Mouse (Mus musculus): ENCODE data around the gene Cdiptos. TPM values are rescaled to one million over a fixed set of nuclear protein-coding genes. Genes with fewer than 3 reads are reported as not detected.

Gene Cdiptos
- polyA plus RNA-seq (2016; fragmentation: Nextera tagmentation; extraction: Ambion mirVana): 0.92 and 1.4 TPM in 2 replicates

DNA sequence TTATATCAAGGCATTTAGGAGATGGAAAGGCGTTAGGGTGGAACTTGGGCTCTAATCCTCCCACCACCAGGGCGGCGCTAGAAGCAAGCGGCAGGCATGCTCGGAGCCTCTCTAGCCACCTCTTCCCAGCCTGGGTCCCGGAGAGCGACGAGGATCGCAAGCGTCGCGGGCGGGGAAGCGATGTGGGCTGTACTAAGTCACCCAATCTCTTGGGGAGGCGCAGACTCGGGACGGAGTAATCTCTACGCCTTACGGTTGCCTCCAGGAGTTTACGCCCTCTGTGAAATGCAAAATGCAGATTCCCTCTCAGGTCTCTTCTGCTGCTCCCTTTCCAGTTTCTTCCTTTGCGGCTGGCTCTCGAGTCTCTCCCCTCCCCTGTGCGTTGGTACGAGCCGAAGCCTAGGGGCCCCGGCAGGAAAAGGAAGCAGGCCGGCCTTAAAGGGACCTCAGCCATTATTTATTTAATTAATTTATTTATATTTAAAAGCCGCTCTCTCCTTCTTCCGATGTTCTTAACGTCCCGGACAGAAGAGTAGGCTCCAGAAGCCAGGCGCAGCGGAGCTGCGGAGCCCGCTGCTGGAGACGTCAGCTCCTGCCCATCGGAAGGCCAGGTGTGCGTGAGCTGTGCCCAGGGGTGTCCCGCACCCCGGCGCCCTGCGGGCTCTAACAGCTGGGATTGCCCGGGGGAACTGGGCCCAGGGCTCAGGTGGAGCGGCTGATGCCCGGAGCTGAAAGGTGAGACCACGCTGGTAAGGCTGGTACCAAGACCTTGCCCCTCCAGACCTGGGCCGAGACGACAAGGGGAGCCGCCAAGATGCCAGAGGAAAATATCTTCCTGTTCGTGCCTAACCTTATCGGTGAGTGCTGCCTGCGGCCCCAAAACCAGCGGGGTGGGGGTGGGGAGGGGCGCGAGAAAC is at the start of gene Cdiptos:
Gene Cdiptos, minus strand, starts transcription at position 149 of the 917 bp plus-strand sequence.
- no peaks in the 10 kb centered on the region for H3K9me3 ChIP-seq (replicated peaks)
- H3K27ac ChIP-seq: peak within 1 kb of the TSS; percentile 96
- H3K4me1 ChIP-seq: peaks cover 14% of the 10 kb centered on the region
- peak within 1 kb of the TSS; percentile 92 for H3K9ac ChIP-seq
- WGBS: under 1% methylated on average over 54 of the region's 55 CpGs
- H3K36me3 ChIP-seq: peaks cover 38% of the 10 kb centered on the region
- no peaks in the 10 kb centered on the region for H3K27me3 ChIP-seq
- peak; percentile 94 for ATAC-seq (ENCODE audit: low FRiP score)
- peak within 1 kb of the TSS; percentile 89 for H3K4me2 ChIP-seq (replicated peaks)
- peak within 1 kb of the TSS; percentile 79 for H3K4me3 ChIP-seq

DNA sequence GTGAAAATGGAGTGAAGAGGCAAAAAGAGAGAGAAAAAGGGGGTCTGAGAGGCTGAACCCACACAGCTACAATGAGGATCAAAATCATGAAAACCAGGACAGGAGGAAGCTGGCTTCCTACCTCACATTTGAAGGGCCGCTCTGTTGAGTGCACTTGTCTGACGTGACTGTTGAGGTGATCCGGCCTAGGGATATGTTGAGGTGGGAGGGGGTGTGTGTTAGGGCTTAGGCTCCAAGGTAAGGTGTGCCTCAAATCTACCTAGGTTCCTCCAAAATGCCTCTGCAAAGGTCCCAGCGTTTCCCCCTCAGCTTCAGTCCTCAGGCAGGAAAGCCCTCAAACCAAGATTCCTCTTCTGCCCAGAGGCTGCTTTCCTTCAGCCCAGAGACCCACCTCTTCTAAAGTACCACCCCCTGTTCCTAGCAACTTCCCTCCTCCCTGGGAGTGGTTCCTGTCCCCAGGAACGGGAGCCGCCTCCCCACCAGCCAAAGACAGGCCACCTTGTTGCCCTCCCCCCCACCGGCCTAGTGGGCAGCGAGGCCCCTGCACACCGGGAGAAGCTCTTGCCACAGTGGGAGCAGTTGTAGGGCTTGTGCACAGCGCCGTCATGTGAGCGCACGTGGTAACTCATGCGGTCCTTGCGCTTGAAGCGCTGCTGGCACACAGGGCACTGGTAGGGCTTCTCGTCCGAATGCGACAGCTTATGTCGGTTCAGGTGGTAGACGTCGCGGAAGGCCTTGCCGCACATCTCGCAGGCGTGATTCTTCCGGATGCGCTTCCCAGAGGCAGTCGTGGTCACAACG is 49.1 kb upstream of the Cdiptos start:
- H3K36me3 ChIP-seq: peaks cover 32% of the 10 kb centered on the region
- no peaks in the 10 kb centered on the region for H3K27me3 ChIP-seq
- peak; percentile 38 for ATAC-seq (ENCODE audit: low FRiP score)
- H3K4me2 ChIP-seq (replicated peaks): peak overlapping the region; percentile 98
- no peaks in the 10 kb centered on the region for H3K9me3 ChIP-seq (replicated peaks)
- WGBS: 1% methylated on average over 30 of the region's 30 CpGs
- peak overlapping the region; percentile 100 for H3K9ac ChIP-seq
- H3K4me1 ChIP-seq: peaks cover 61% of the 10 kb centered on the region
- H3K4me3 ChIP-seq: peak overlapping the region; percentile 97
- peak overlapping the region; percentile 100 for H3K27ac ChIP-seq

DNA sequence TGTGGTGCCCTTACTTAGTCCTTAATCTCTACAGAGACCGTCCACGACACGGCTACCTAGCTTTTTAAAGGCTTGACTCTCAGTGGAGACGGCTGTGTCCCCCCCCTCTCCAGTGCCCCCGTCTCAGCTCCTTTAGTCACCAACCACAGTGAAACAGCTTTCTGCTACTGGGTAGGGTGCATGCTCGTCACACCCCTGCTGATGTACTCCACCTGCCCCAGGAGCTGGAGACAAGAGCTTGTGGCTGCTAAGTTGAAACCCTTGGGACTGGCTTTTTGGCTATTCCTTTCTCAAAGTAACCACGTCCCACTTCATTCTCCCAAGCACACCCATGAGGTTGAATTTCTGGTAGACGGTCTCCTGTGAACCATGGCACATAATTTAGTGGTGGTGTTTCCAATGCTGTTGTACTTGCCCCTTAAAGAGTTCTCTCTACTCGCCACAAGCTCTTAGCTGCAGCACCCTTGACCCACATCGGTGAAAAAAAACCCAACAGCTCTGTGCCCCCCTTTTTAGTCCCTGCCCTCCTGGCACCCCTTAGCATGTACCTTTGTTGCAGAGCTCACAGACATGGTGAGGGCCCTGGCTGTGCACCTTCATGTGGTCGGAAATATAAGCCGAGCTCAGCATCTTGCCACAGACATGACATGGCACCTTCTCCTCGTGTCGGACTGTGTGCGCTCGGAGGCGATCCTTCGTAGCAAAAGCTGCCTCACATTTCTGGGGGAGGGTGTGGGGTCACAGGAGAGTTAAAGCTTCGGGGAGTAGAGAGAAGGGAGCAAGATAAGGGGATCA is 48.2 kb upstream of the Cdiptos start:
- Histone ChIP-seq H3K27me3 (no peaks in the 10 kb centered on the region), H3K4me1 (peaks cover 68% of the 10 kb centered on the region), H3K4me2 (replicated peaks) (peak overlapping the region; percentile 98), H3K4me3 (peak overlapping the region; percentile 97), H3K27ac (peak overlapping the region; percentile 100), H3K9ac (peak overlapping the region; percentile 100), H3K9me3 (replicated peaks) (no peaks in the 10 kb centered on the region), H3K36me3 (peaks cover 28% of the 10 kb centered on the region)
- 28% methylated on average over 19 of the region's 19 CpGs for WGBS
- no peak for ATAC-seq (ENCODE audit: low FRiP score)

DNA sequence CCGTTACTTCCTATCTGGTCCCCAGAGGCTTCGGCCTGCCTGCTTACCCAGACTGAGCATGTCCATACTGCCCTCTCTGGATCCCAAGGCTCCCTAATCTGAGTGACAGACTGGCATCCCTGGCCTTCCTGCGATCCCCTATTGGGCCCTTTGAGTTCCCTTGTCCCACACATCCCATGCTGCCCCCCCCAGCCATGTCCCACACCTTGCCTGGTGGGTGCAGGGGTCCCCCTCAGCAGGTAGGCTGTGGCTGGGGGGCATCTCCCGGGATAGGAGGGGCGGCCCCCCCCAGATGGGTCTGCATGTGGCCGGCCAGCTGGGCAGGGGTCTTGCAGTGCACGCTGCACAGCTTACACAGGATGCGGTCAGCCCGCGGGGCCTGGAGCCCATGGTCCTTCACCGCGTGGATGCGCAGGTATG is 47.4 kb upstream of the Cdiptos start:
- Histone ChIP-seq H3K27me3 (no peaks in the 10 kb centered on the region), H3K36me3 (peaks cover 26% of the 10 kb centered on the region), H3K9ac (peak overlapping the region; percentile 100), H3K4me2 (replicated peaks) (peak overlapping the region; percentile 98), H3K4me3 (peak overlapping the region; percentile 97), H3K27ac (peak overlapping the region; percentile 60), H3K9me3 (replicated peaks) (no peaks in the 10 kb centered on the region), H3K4me1 (peaks cover 76% of the 10 kb centered on the region)
- no peak for ATAC-seq (ENCODE audit: low FRiP score)
- 77% methylated on average over 13 of the region's 13 CpGs for WGBS

DNA sequence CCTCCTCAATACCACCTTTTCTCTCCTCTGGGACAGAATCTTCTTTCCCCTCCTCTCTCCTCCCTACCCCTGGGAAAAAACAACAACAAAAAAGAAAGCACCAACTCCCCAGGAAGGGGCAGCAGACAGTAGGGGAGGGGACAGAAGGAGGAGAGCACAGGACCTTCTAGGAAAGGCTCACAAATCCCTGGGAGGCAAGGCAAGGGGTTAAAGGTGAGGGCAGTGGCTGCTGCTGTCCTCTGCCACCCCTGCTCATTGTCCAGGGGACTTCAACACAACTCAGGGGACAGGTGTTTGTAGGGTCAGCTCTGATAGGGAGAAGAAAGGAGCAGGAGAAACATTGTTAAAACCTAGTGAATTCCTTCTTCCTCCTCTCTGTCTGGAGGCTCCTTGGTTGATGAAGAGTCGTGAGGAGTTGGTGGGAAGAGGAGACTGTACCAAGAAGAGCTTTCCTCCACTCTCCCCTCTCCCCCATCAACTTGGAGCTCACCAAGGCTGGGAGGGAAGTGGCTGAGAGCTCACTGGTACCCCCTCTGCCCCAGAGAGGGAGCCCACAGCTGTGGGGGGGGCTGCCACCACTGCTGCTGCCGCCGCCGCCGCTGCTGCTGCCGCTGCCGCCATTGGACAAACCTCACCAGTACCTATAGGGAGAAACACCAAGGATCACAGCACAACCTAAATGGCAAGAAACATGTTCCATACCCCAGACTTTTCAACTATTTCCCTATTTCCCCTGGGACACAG is 46.8 kb upstream of the Cdiptos start:
- Histone ChIP-seq H3K36me3 (peaks cover 26% of the 10 kb centered on the region), H3K9ac (peak overlapping the region; percentile 100; the same call in 1 of the 2 replicates), H3K4me3 (peak overlapping the region; percentile 97), H3K27ac (peak overlapping the region; percentile 92), H3K9me3 (replicated peaks) (no peaks in the 10 kb centered on the region), H3K4me2 (replicated peaks) (peak overlapping the region; percentile 98), H3K27me3 (no peaks in the 10 kb centered on the region), H3K4me1 (peaks cover 75% of the 10 kb centered on the region)
- WGBS: 91% methylated on average over 7 of the region's 7 CpGs
- no peak for ATAC-seq (ENCODE audit: low FRiP score)

DNA sequence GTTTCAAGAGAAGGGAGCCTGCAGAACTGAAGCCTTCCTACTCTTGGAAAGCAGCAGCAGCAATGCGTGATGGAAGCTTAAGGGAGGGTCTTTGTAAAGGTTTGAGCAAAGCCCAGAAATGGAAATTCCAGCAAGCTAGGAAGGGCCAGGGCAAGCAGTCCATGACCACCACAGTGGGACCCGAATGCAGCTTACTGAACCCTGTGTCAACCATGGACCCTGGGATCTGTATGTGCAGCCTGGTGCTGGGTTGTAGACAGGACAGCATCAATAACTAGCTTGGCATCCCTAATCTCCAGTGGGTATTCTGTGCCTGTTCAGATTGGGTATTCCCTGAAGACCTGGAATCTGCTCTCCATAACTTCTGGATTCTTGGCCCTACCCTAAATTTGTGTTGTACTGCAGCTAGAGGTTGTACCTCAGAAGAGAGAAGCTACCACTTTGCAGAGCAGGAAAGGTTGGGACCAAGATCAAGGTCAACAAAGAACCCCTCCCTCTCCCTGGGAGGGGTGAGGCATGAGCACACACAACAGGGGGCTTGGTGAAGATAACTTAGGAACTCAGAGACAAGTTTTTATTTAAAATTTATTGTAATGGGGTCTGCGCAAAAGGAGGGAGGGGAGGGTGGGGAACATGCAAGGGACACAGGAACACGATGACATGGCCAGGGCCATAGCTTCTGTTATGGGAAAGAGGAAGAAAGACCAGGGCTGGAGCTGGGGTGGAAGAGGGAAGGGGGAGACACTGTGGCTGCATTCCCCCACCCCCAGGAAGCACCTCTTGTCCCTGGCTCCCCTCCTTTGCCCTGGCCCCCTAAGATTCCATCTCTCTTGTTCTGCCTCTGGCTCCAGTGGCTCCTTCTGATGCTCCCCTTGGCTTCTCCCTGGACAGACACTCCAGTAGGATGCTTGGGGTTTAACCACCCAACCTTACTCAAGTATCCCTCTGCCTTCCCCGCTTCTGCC is 45.9 kb upstream of the Cdiptos start:
- no peak for ATAC-seq (ENCODE audit: low FRiP score)
- 44% methylated on average over 5 of the region's 5 CpGs for WGBS

DNA sequence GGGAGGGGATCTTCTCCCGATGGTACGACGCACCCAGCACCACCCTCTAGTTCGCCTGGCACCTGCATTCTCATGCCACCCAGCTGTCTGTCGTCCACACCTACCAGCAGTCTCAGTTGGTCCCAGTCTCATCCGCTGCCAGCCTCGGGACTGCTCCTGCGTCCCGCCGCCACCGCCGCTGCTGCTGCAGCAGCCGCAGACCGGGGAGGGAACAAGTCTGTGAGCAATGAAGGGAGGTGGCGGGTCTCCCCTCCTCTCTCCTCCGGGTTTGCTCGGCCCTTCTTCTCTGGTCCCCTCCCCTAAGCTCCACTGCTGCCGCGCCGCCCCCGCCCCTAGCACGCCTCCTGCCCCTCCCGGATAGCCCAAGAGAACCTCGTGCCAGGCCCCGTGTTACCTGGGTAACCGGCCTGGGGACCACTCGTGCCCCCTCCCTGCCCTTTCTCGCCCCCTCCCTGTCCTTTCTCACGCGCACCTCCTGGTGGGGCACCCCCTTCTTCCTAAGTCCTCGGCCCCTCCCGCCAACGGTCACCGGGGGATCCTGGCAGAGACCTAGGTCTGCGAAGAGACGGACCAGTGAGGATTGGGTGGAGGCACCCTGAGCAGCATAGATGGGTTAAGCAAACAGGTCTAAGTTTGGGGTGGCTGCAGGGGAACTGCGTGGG is 45.1 kb upstream of the Cdiptos start, which contains the start of the genes Gm42742 and Prrt2:
Gene Gm42742, minus strand, starts transcription at position 197 of the 662 bp plus-strand sequence.
Gene Prrt2, minus strand, starts transcription at position 311 of the 662 bp plus-strand sequence.
- Histone ChIP-seq H3K36me3 (peaks cover 26% of the 10 kb centered on the region), H3K27me3 (no peaks in the 10 kb centered on the region)
- WGBS: under 1% methylated on average over 37 of the region's 37 CpGs

More for the DNA sequence above, 45.9 kb upstream of the Cdiptos start:
- H3K4me2 ChIP-seq (replicated peaks): peak overlapping the region; percentile 98
- H3K36me3 ChIP-seq: peaks cover 26% of the 10 kb centered on the region
- peaks cover 73% of the 10 kb centered on the region for H3K4me1 ChIP-seq
- H3K9ac ChIP-seq: peak overlapping the region; percentile 76
- H3K27ac ChIP-seq: peak overlapping the region; percentile 92
- no peaks in the 10 kb centered on the region for H3K9me3 ChIP-seq (replicated peaks)
- peak overlapping the region; percentile 48 for H3K4me3 ChIP-seq
- H3K27me3 ChIP-seq: no peaks in the 10 kb centered on the region

DNA sequence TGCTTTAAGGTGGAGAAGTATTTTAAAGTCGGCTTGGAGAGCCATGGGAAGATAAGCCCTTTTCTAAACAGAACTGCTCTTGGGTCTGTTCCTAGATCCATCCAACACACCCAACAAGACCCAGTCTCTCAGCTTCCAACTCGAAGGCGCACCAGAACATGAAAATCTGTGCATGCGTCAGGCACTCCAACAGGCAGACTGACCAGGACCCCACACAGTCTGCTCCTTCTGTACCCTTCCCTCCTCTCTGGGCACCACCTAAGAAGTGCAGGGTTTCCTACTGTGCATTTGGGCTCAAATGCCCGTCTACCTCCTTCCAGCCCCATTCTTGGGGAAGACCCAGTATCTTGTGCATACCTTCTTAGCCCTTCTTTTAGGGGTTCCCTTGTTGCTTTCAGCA is 44.6 kb upstream of the Cdiptos start:
- Histone ChIP-seq H3K27ac (peak overlapping the region; percentile 92), H3K4me2 (replicated peaks) (peak overlapping the region; percentile 84), H3K4me3 (peak overlapping the region; percentile 48), H3K4me1 (peaks cover 80% of the 10 kb centered on the region), H3K36me3 (peaks cover 29% of the 10 kb centered on the region), H3K27me3 (no peaks in the 10 kb centered on the region), H3K9ac (peak overlapping the region; percentile 76), H3K9me3 (replicated peaks) (no peaks in the 10 kb centered on the region)
- no peak for ATAC-seq (ENCODE audit: low FRiP score)
- WGBS: 42% methylated on average over 5 of the region's 5 CpGs

More for the DNA sequence above, 45.1 kb upstream of the Cdiptos start, which contains the start of the genes Gm42742 and Prrt2:
- Histone ChIP-seq H3K9ac (peak within 1 kb of the TSS; percentile 76), H3K4me2 (replicated peaks) (peak within 1 kb of the TSS; percentile 84), H3K4me3 (peak within 1 kb of the TSS; percentile 48), H3K27ac (peak within 1 kb of the TSS; percentile 92), H3K9me3 (replicated peaks) (no peaks in the 10 kb centered on the region), H3K4me1 (peaks cover 74% of the 10 kb centered on the region)
- ATAC-seq (ENCODE audit: low FRiP score): no peak

DNA sequence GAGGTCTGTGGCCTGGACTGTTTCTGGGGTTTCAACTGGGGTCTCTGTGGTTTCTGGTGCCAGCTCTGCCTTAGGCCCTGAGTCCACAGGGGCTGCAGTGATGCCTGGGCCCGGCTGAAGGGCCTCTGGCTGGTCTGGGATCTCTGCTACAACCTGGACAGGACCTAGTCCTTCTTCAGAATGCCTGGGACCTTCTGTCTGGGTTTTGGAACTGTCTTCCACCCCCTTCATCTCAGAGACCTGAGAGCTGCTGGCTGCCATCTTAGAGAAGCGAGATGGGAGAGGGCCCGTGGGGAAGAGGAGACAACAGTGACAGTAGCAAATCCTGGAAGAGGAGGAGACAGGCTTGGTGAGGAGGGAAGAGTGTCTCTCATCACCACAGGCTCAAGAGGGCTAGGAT is 44.1 kb upstream of the Cdiptos start:
- Histone ChIP-seq H3K36me3 (peaks cover 34% of the 10 kb centered on the region), H3K27ac (peak overlapping the region; percentile 92), H3K27me3 (no peaks in the 10 kb centered on the region), H3K4me3 (peak overlapping the region; percentile 48), H3K9ac (peak overlapping the region; percentile 76), H3K9me3 (replicated peaks) (no peaks in the 10 kb centered on the region), H3K4me2 (replicated peaks) (peak overlapping the region; percentile 84), H3K4me1 (peaks cover 82% of the 10 kb centered on the region)
- WGBS: 52% methylated on average over 3 of the region's 3 CpGs
- no peak for ATAC-seq (ENCODE audit: low FRiP score)
